Mouse (Mus musculus) lung, embryonic 15.5 days (tissue): ENCODE data around the gene Ptpre. TPM values are rescaled to one million over a fixed set of nuclear protein-coding genes. Genes with fewer than 3 reads are reported as not detected.

Experiments used
- ATAC-seq: fragments of 200-750 bp; cut with Nextera tagmentation; 2 replicates; pipeline ENCODE4 v1.8.0; 2017; ENCODE audit warnings: moderate number of reproducible peaks, borderline replicate concordance; ENCODE audit not compliant: low FRiP score, low TSS enrichment; ENCODE audit errors: extremely low read depth
- H3K27ac ChIP-seq: fragments of 300-500 bp; sonication (generic); 2 replicates; pipeline ENCODE4 v1.5.1; 2015; ENCODE audit warnings: moderate library complexity, mild to moderate bottlenecking, inconsistent platforms
- H3K27me3 ChIP-seq: fragments of 300-500 bp; sonication (generic); 2 replicates; pipeline ENCODE4 v1.6.1; 2015; ENCODE audit warnings: inconsistent platforms
- H3K36me3 ChIP-seq: fragments of 300-500 bp; sonication (generic); 2 replicates; pipeline ENCODE4 v1.6.1; 2015; ENCODE audit warnings: inconsistent platforms
- H3K4me1 ChIP-seq: fragments of 300-500 bp; sonication (generic); 2 replicates; pipeline ENCODE4 v1.6.1; 2015; ENCODE audit warnings: inconsistent platforms
- H3K4me2 ChIP-seq: fragments of 300-500 bp; sonication (generic); 2 replicates; pipeline ENCODE4 v1.6.1; 2015; ENCODE audit warnings: inconsistent platforms, mild to moderate bottlenecking, moderate library complexity
- H3K4me3 ChIP-seq: fragments of 300-500 bp; sonication (generic); 2 replicates; pipeline ENCODE4 v1.5.1; 2015; ENCODE audit warnings: mild to moderate bottlenecking, inconsistent platforms
- H3K9ac ChIP-seq: fragments of 300-500 bp; sonication (generic); 2 replicates; pipeline ENCODE4 v1.6.1; 2015; ENCODE audit warnings: inconsistent platforms
- H3K9me3 ChIP-seq: fragments of 300-500 bp; sonication (generic); 2 replicates; pipeline ENCODE4 v1.6.1; 2016; ENCODE audit warnings: inconsistent platforms
- WGBS: fragments of 180-500 bp; shearing (Covaris S2); methylation state at CpG from one replicate; pipeline ENCODE4 v1.1.7; 2015; 5-methylcytosine and 5-hydroxymethylcytosine counted together
- polyA plus RNA-seq: library from polyadenylated mRNA; unstranded; fragments of >200 nt; fragmentation: Nextera tagmentation; extraction: Ambion mirVana; gene quantifications from 2 replicates; pipeline ENCODE4 v1.2.1, GENCODE M21; 2015

Ptpre gene
- polyA plus RNA-seq, 1 experiment from 2014 or later: 2.2 TPM

DNA sequence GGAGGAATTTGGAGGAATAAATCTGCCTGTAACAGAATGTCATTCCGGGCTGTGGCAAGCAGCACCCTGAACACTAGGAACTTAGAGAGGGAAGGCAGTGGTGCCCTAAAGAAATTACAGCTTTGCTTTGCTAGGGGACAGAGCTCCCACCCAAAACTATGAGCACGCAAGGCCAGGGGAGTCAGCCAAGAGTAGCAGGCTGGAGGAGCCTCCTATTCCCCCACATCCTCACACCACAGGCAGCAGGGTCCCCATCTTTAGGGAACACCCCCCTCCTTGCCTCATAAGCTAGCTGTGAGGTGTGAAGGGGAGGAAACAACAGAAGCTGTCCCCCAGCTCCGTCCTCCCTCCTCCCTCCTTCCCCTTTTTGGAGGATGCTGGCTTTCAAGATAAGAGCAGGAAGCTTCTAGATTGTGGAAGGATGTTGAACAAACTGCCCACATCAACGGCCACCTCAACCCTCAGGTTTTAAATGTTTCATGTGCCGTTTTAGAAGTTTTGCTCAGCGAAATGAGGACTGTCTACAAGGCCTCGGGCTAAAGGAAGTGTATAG is 61.1 kb downstream of the Ptpre start:
- Histone ChIP-seq H3K36me3 (no peaks in the 10 kb centered on the region), H3K9me3 (no peaks in the 10 kb centered on the region), H3K4me1 (peaks cover 36% of the 10 kb centered on the region), H3K4me3 (no peak overlapping the region), H3K27me3 (no peaks in the 10 kb centered on the region), H3K27ac (no peak overlapping the region), H3K4me2 (no peak overlapping the region), H3K9ac (no peak overlapping the region)
- 34% methylated on average over 7 of the region's 7 CpGs for WGBS
- ATAC-seq: no peak

DNA sequence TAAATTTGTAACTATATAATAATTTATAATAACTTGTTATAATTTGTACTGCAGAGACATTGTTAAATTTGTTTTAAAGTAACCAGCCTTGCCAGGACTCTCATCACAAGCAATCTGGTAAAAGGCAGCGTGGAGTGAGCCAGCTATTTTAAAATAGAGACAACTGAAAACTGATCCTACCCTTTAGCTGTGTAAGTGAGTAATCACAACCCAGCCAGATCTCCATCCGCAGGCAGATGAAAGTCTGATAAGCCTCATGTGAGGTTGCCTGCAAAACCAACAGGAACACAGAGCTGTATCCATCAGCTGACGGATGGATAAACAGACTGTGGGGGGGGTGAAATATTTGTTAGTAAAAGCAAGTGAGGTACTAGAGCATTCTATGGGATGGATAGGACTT is 62.8 kb downstream of the Ptpre start:
- Histone ChIP-seq H3K27me3 (no peaks in the 10 kb centered on the region), H3K27ac (no peak overlapping the region), H3K4me2 (no peak overlapping the region), H3K36me3 (no peaks in the 10 kb centered on the region), H3K9ac (no peak overlapping the region), H3K9me3 (no peaks in the 10 kb centered on the region), H3K4me3 (no peak overlapping the region), H3K4me1 (peaks cover 40% of the 10 kb centered on the region)
- 54% methylated on average over 3 of the region's 3 CpGs for WGBS
- no peak for ATAC-seq

DNA sequence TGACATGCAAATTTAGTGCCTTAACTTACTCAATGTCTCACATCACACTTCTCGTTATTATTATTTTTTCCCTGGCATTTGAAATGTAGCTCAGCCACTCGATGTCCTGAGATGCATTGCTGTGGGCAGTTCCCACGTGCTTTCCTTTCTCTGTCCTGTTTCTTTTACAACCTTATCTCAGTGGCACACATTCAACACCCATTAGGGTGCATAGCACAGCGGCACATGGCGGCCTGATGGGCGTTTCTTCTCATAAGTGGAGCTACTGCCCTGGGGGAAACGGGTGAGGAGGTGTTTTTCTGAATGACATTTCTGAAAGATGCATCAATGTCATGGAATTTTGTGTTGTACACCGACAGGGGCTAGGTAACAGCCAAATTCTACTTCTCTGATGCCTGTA is 64.3 kb downstream of the Ptpre start:
- Histone ChIP-seq H3K27me3 (no peaks in the 10 kb centered on the region), H3K4me1 (peaks cover 31% of the 10 kb centered on the region), H3K27ac (no peak overlapping the region), H3K4me2 (no peak overlapping the region), H3K4me3 (no peak overlapping the region), H3K36me3 (no peaks in the 10 kb centered on the region), H3K9me3 (no peaks in the 10 kb centered on the region), H3K9ac (no peak overlapping the region)
- 58% methylated on average over 8 of the region's 8 CpGs for WGBS
- no peak for ATAC-seq

DNA sequence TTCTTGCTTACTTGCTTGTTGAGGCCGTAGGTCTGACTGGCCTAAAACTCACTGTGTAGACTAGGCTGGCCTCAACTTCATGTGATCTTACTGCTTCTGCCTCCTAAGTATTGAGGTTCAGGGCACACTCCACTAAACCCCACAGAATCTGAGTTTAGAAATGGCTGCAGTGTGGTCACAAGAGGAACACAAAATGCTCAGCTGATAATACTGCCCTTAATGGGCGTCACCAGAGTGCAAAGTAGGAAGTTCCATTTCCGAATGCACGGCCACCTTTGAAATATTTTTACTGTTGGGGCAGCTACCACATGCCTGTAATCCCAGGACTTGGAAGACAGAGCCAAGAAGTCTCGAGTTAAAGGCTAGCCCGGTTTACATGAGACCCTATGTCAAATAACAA is 65.0 kb downstream of the Ptpre start:
- Histone ChIP-seq H3K9ac (no peak overlapping the region), H3K27me3 (no peaks in the 10 kb centered on the region), H3K36me3 (no peaks in the 10 kb centered on the region), H3K9me3 (no peaks in the 10 kb centered on the region), H3K4me2 (no peak overlapping the region), H3K4me3 (no peak overlapping the region), H3K27ac (no peak overlapping the region), H3K4me1 (peaks cover 25% of the 10 kb centered on the region)
- no peak for ATAC-seq
- 88% methylated on average over 6 of the region's 6 CpGs for WGBS

DNA sequence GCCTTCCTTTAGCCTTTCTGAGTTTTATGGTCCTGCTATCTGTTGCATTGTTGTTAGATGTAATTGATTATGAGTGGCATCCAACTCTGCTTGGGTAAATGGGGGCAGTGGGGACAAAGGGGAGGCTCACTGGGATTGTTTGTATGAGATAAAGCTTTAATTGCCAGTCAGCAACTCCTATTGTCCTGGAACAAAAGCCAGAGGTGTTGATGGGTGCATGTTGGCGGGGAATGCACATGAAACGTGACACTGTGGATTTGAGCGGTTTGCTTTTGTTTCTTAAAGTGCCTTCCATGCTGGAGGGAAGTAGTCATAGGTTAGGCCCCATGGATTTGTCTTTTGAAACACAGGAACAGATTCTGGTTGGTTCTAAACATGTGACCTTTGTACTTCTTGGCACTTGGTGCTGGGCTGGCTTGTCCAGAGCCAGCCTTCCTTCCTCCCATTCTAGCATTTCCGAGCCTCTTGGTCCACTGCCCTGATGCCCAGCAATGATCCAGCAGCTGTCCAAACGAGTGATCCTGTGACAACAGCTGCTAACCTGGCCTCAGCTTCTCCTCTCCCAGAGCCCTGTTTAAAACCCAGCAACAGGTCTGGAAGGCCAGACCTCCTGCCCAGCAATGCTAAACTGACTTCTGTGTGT is 65.7 kb downstream of the Ptpre start:
- Histone ChIP-seq H3K36me3 (no peaks in the 10 kb centered on the region), H3K27ac (no peak overlapping the region), H3K9ac (no peak overlapping the region), H3K9me3 (no peaks in the 10 kb centered on the region), H3K27me3 (no peaks in the 10 kb centered on the region), H3K4me3 (no peak overlapping the region), H3K4me2 (no peak overlapping the region), H3K4me1 (peaks cover 17% of the 10 kb centered on the region)
- 59% methylated on average over 5 of the region's 5 CpGs for WGBS
- ATAC-seq: no peak

DNA sequence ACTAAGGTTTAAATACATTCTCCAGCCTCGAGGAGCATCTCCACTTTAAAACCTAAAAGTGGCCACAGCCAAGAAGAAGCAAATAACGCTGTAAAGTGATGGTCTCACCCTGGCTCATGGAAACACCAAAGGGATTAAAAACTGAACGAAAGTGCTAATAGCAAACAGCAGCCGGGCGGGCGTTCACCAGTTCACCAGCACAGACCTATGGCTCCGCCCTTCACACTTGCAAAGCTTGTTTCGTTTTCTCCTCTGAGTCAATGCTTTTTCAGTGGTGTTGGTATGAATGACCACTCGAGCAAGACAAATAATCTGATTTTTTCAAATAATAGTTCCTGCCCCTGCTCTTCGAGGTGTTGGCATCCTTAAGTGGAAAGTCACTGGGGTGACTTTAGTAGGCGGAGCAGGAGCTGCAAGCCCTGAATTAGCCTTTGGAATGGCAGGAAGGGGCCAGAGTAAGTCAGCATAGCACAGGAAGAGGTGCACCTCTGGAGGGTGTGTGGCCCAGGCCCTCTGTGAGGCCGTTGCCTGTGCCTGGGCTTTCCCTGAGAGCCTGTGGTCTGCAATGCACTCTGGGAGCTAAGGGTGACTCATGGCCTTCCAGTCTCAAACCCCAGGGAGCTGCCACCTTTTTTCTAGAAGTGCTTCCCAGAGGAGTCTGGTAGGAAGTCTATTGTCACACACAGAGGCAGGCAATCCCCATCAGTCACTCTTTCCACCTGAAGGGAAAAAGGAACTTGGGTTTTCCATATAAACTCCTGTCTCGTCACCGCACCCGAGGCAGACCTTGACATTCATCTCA is 67.9 kb downstream of the Ptpre start:
- Histone ChIP-seq H3K4me3 (0 out of 2 replicates have a peak overlapping the region, but pooled peaks have one; percentile 10), H3K9ac (no peak overlapping the region), H3K27ac (peak overlapping the region; percentile 89), H3K27me3 (no peaks in the 10 kb centered on the region), H3K4me2 (peak overlapping the region; percentile 36; the same call in 1 of the 2 replicates), H3K36me3 (no peaks in the 10 kb centered on the region), H3K9me3 (no peaks in the 10 kb centered on the region), H3K4me1 (peaks cover 22% of the 10 kb centered on the region)
- peak; percentile 75 for ATAC-seq
- WGBS: 36% methylated on average over 15 of the region's 15 CpGs

DNA sequence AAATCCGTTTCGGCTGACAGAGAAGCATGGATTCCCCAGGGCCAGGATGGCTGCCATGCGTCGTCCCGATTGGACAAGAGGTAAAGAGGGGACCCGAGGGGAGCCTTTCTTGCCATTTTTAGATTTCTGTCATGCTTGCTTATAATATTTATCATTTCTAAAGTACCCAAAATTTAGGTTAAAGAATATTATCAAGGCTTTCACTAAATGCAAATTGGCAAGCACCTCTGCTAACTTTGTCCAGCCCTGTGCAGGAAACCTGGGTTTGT is 68.5 kb downstream of the Ptpre start:
- 76% methylated on average over 6 of the region's 6 CpGs for WGBS
- no peak overlapping the region for H3K4me3 ChIP-seq
- no peak overlapping the region for H3K4me2 ChIP-seq
- H3K36me3 ChIP-seq: no peaks in the 10 kb centered on the region
- H3K4me1 ChIP-seq: peaks cover 25% of the 10 kb centered on the region
- no peak overlapping the region for H3K9ac ChIP-seq
- H3K27me3 ChIP-seq: no peaks in the 10 kb centered on the region
- H3K27ac ChIP-seq: peak overlapping the region; percentile 89
- H3K9me3 ChIP-seq: no peaks in the 10 kb centered on the region
- ATAC-seq: no peak

DNA sequence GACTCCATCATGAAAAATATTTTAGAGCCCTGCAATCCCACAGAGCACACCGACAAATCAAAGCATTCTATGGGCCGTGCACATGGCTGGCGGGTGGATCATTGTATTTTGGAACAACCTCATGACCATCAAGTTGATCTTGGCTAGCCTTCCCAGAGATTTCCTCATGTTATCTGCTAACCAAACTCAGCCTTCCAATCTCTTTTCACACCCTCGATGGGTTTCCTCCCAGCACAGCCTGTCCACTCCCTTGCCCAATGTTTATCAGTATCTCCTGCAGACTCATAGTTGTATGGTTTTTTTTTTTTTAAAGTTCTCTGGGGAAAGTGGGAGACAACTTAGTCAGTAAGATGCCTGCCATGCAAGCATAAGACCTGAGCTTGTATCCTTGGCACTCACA is 70.9 kb downstream of the Ptpre start:
- WGBS: 65% methylated on average over 4 of the region's 4 CpGs
- Histone ChIP-seq H3K9me3 (no peaks in the 10 kb centered on the region), H3K9ac (no peak overlapping the region), H3K4me3 (no peak overlapping the region), H3K27me3 (no peaks in the 10 kb centered on the region), H3K36me3 (no peaks in the 10 kb centered on the region), H3K4me1 (peaks cover 25% of the 10 kb centered on the region), H3K4me2 (no peak overlapping the region), H3K27ac (no peak overlapping the region)
- no peak for ATAC-seq

DNA sequence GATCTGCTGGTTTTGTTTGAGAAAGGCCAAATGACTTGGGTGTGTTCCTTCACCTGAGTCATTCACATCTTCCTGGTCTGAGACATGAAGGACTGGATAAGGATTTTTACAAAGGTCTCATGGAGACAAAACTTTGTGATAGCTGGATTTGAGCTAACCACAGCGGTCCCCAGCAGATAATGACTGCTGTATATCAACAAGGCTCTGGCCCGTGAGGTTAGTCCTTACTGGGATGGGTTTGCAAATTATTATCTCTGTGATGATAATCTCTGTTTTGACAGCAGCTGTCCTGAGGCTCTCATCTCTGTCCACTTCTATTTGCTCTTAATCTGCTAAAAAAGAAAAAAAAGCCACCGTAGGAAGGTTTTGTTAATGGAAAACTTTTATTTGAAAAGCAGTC is 71.7 kb downstream of the Ptpre start:
- Histone ChIP-seq H3K9ac (no peak overlapping the region), H3K4me3 (no peak overlapping the region), H3K4me2 (no peak overlapping the region), H3K4me1 (peaks cover 25% of the 10 kb centered on the region), H3K27me3 (no peaks in the 10 kb centered on the region), H3K36me3 (no peaks in the 10 kb centered on the region), H3K9me3 (no peaks in the 10 kb centered on the region), H3K27ac (no peak overlapping the region)
- ATAC-seq: no peak
- 23% methylated on average over 3 of the region's 3 CpGs for WGBS

DNA sequence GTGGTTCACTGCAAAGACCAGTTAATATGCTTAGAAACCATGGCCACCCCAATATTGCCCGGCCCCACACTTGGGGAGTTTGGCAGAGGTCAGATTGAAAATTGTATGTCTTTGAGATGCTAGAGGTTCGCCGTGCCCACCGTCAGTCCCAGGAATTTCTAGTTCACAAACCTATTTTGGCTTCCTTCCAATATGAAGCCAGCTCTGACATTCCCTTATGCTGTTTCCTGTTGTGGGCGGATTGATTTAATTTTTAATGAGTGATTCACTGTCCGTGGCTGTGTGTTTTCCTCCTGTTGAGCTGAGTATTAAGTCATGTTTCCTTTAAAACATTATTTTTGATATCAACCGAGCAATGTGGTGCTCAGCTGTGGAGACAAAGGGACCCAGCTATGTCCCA is 72.4 kb downstream of the Ptpre start:
- Histone ChIP-seq H3K9ac (no peak overlapping the region), H3K4me3 (no peak overlapping the region), H3K27me3 (no peaks in the 10 kb centered on the region), H3K9me3 (no peaks in the 10 kb centered on the region), H3K36me3 (no peaks in the 10 kb centered on the region), H3K4me1 (peaks cover 24% of the 10 kb centered on the region), H3K4me2 (peak overlapping the region; percentile 13; the same call in 1 of the 2 replicates), H3K27ac (no peak overlapping the region)
- no peak for ATAC-seq
- 12% methylated on average over 7 of the region's 7 CpGs for WGBS

DNA sequence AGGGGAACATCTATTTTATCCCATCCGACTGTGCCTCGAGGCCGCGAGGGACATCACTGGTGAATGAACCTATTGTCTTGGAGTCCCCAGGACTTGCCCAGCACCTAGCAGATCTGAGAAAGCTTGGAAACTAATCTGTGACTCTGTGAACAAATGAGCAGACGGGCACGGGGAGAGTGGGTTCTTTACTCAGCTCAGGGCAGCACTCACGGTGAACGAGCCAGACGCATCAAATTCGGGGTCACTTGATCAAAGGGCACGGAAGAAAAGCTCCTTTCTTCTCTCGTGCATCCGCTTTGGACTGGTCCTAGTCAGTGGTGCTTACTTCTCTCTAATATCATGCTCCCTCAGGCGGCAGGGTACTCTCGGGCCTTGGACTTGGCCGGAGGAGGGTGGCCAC is 75.0 kb downstream of the Ptpre start:
- Histone ChIP-seq H3K4me2 (no peak overlapping the region), H3K27me3 (no peaks in the 10 kb centered on the region), H3K4me3 (no peak overlapping the region), H3K4me1 (peaks cover 15% of the 10 kb centered on the region), H3K36me3 (no peaks in the 10 kb centered on the region), H3K9ac (no peak overlapping the region), H3K27ac (no peak overlapping the region), H3K9me3 (no peaks in the 10 kb centered on the region)
- no peak for ATAC-seq
- 61% methylated on average over 16 of the region's 16 CpGs for WGBS

DNA sequence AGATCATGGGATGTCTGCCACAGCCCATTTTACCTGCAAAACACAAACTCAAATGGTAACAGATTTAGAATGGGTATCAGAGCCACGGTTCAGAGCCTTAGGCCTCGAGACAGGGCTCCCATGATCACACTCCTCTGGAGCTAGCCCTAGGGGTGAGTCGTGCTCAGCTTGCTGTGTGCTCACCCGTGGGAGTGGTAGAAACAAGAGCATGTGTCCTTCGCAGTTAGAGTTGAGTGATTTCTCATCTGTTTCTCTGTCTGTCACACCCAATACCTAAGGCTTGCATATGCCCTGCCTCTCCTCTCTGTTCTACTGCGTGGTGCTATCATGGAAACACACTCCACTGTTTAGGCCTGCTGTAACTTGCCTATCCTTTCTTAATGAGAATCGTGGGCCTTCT is 75.5 kb downstream of the Ptpre start:
- Histone ChIP-seq H3K4me3 (no peak overlapping the region), H3K27ac (no peak overlapping the region), H3K4me1 (peaks cover 15% of the 10 kb centered on the region), H3K36me3 (no peaks in the 10 kb centered on the region), H3K4me2 (no peak overlapping the region), H3K27me3 (no peaks in the 10 kb centered on the region), H3K9ac (no peak overlapping the region), H3K9me3 (no peaks in the 10 kb centered on the region)
- 73% methylated on average over 7 of the region's 7 CpGs for WGBS
- no peak for ATAC-seq
